Mouse (Mus musculus) bone marrow macrophage, adult 2 months (primary cell): ENCODE data around the gene Rad1.

ENCODE experiments used
- CTCF ChIP-seq: IDR thresholded peaks from 2 replicates; pipeline ENCODE4 v1.5.1; 2012; ENCODE audit warnings: low read depth, mild to moderate bottlenecking, low read length, moderate library complexity
- POLR2A ChIP-seq: IDR thresholded peaks from 2 replicates; pipeline ENCODE4 v1.6.1; 2012; ENCODE audit warnings: mild to moderate bottlenecking, low read depth, low read length, borderline replicate concordance

- no peak for TF ChIP-seq POLR2A
- no peak for TF ChIP-seq CTCF
Observed at GRCm38 (mm10) chr15:10495944-10496343, 10.1 kb downstream of the Rad1 start.
